Mouse (Mus musculus) liver, embryonic 14.5 days (tissue): ENCODE results near the gene Mre11a. TPM values are rescaled to one million over a fixed set of nuclear protein-coding genes. Genes with fewer than 3 reads are reported as not detected.
A peak's percentile ranks its signal among the peaks of the same experiment; 100 is the strongest.

Experiments
- ATAC-seq: fragments of 200-750 bp; cut with Nextera tagmentation; 2 replicates; pipeline ENCODE4 v1.8.0; 2017; ENCODE audit warnings: moderate number of reproducible peaks, mild to moderate bottlenecking, moderate library complexity; ENCODE audit not compliant: insufficient read depth
- DNase-seq, 3 experiments: peaks; one replicate each; pipeline ENCODE4 v3.0.0-alpha.2; 2012 to 2013; ENCODE audit warnings: low read depth in 3 of 3, low spot score in 3 of 3
- H3K27ac ChIP-seq: fragments of 300-500 bp; sonication (generic); 2 replicates; pipeline ENCODE4 v1.5.1; 2014; ENCODE audit warnings: moderate library complexity, mild to moderate bottlenecking, control low read depth, inconsistent platforms
- H3K27me3 ChIP-seq: fragments of 300-500 bp; sonication (generic); 2 replicates; pipeline ENCODE4 v1.6.1; 2014; ENCODE audit warnings: mild to moderate bottlenecking, low read length, moderate library complexity; ENCODE audit not compliant: control insufficient read depth, insufficient read depth
- H3K36me3 ChIP-seq: fragments of 300-500 bp; sonication (generic); replicated peaks from 2 replicates; pipeline ENCODE4 v1.6.1; 2014; ENCODE audit warnings: low read depth; ENCODE audit not compliant: control insufficient read depth, insufficient read depth
- H3K4me1 ChIP-seq, 2 experiments: fragments of 200-500 bp in 1 of 2; fragments of 300-500 bp in 1 of 2; sonication (generic) in 1 of 2; replicated peaks; 2 replicates each; pipeline ENCODE4 v1.6.1; 2012 to 2014; ENCODE audit warnings: antibody characterized with exemption in 1 of 2, inconsistent platforms in 1 of 2, low read length in 1 of 2; ENCODE audit not compliant: control insufficient read depth in 2 of 2, insufficient read depth in 2 of 2
- H3K4me2 ChIP-seq: fragments of 300-500 bp; sonication (generic); 2 replicates; pipeline ENCODE4 v1.6.1; 2014; ENCODE audit warnings: low read depth, mild to moderate bottlenecking, control low read depth, moderate library complexity
- H3K4me3 ChIP-seq, 2 experiments: fragments of 200-500 bp in 1 of 2; fragments of 300-500 bp in 1 of 2; sonication (generic) in 1 of 2; 2 replicates each; pipeline ENCODE4 v1.5.1; 2012 to 2014; ENCODE audit warnings: low read depth in 2 of 2, low read length in 2 of 2, mild to moderate bottlenecking in 2 of 2, control low read depth in 1 of 2, inconsistent platforms in 1 of 2, moderate library complexity in 1 of 2; ENCODE audit not compliant: insufficient read depth in 1 of 2
- H3K9ac ChIP-seq: fragments of 300-500 bp; sonication (generic); replicated peaks from 2 replicates; pipeline ENCODE4 v1.6.1; 2014; ENCODE audit warnings: mild to moderate bottlenecking, control low read depth, moderate library complexity
- H3K9me3 ChIP-seq: fragments of 300-500 bp; sonication (generic); 2 replicates; pipeline ENCODE4 v1.6.1; 2016; ENCODE audit warnings: low read length, mixed read lengths; ENCODE audit not compliant: control insufficient read depth
- CTCF ChIP-seq: IDR thresholded peaks from 2 replicates; pipeline ENCODE4 v1.5.1; 2016; ENCODE audit warnings: antibody characterized with exemption, low read depth, control low read depth
- EP300 ChIP-seq: IDR thresholded peaks from 2 replicates; pipeline ENCODE4 v1.6.1; 2016; ENCODE audit warnings: antibody characterized with exemption, low read depth
- WGBS: fragments of 180-500 bp; shearing (Covaris S2); extraction: QIAGEN DNeasy Blood & Tissue Kit; methylation state at CpG from one replicate; pipeline ENCODE4 v1.1.7; 2014; ENCODE audit not compliant: insufficient replicate concordance; 5-methylcytosine and 5-hydroxymethylcytosine counted together
- polyA plus RNA-seq, 2 experiments: library from polyadenylated mRNA; depleted of rRNA in 1 of 2; stranded (reverse) in 1 of 2; unstranded in 1 of 2; fragments of >200 nt; fragmentation: Nextera tagmentation in 1 of 2; extraction: Ambion mirVana in 1 of 2; gene quantifications; 2 replicates each; pipeline versions ENCODE4 v1.2.1 to v1.2.3; 2012 to 2014

Gene Mre11a
- polyA plus RNA-seq, 2 experiments = 7.1 to 12.9 TPM

- 18% methylated on average over 7 of the region's 7 CpGs for WGBS
- DNase-seq = peak in 1 of 3 experiments; percentile 15
- Histone ChIP-seq H3K9ac (no peak overlapping the region), H3K9me3 (no peaks in the 10 kb centered on the region), H3K4me1 (no peaks in the 10 kb centered on the region), H3K4me2 (no peak overlapping the region), H3K36me3 (no peaks in the 10 kb centered on the region), H3K27me3 (peaks cover 5% of the 10 kb centered on the region), H3K27ac (no peak overlapping the region), H3K4me3 (no peak overlapping the region)
- TF ChIP-seq EP300 (no peak), CTCF (peak; percentile 68)
- no peak for ATAC-seq
These were observed 82.5 kb downstream of the Mre11a start for GRCm38 (mm10) chr9:14866957-14867356.

DNA sequence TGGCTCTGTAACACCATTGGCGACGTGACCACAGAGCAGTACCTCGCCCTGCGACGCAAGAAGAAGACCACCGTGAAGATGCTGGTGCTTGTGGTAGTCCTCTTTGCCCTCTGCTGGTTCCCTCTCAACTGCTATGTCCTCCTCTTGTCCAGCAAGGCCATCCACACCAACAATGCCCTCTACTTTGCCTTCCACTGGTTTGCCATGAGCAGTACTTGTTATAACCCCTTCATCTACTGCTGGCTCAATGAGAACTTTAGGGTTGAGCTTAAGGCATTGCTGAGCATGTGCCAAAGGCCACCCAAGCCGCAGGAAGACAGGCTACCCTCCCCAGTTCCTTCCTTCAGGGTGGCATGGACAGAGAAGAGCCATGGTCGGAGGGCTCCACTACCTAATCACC lies 83.9 kb downstream of the Mre11a start:
- no peak overlapping the region for H3K27ac ChIP-seq
- WGBS = 66% methylated on average over 8 of the region's 8 CpGs
- no peaks in the 10 kb centered on the region for H3K4me1 ChIP-seq
- H3K27me3 ChIP-seq = no peaks in the 10 kb centered on the region
- H3K4me2 ChIP-seq = no peak overlapping the region
- ATAC-seq = no peak
- no peak overlapping the region for H3K9ac ChIP-seq
- H3K4me3 ChIP-seq = no peak overlapping the region
- TF ChIP-seq CTCF = no peak
- no peak for TF ChIP-seq EP300
- H3K36me3 ChIP-seq = no peaks in the 10 kb centered on the region
- no peak for DNase-seq
- H3K9me3 ChIP-seq = no peaks in the 10 kb centered on the region

- no peaks in the 10 kb centered on the region for H3K9me3 ChIP-seq
- 59% methylated on average over 2 of the region's 2 CpGs for WGBS
- no peak overlapping the region for H3K9ac ChIP-seq
- no peak for DNase-seq
- no peak for ATAC-seq
- no peaks in the 10 kb centered on the region for H3K36me3 ChIP-seq
- H3K27me3 ChIP-seq = no peaks in the 10 kb centered on the region
- H3K4me2 ChIP-seq = no peak overlapping the region
- H3K4me1 ChIP-seq = no peaks in the 10 kb centered on the region
- TF ChIP-seq CTCF (no peak), EP300 (no peak)
- H3K4me3 ChIP-seq = no peak overlapping the region
- no peak overlapping the region for H3K27ac ChIP-seq
These were observed 85.9 kb downstream of the Mre11a start for GRCm38 (mm10) chr9:14870377-14870776.

DNA sequence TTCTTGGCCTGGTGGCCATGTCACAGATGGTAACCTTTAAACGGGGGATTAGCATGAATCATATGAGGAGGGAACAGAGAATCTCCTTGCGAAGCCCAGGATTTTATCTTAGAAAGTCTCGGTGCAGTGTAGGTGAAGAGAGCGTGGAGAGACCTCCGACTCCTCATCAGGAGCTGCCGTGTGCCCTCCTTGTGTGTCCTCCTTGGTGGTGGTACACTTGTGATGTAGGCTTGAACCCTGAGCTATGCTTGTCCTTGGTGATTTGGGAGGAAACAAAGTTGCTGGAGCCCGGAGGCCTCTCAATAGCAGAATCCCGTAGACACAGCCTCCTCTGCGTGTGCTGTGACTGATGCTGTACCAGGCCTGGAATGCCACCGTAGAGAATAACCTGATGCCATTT lies 86.3 kb downstream of the Mre11a start:
- no peak overlapping the region for H3K4me3 ChIP-seq
- WGBS = 75% methylated on average over 10 of the region's 10 CpGs
- no peak for ATAC-seq

DNA sequence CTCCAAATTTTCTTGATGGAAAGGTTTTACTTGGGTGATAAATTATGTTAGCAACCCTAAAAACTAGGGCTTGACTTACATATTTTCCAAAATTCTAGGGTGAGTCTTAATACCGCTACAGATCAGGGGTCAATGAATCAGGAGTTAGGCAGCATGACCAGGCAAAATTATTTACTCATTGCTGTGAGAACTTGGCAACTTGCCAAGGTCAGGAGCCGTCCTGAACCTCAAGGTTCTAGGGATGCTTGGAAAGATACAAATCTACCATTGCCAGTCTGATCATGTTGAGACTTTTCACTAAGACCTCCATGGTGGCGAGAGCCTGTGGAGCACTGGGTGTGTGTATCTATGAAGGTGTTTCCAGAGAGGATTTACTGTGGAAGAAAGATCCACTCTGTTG lies 87.1 kb downstream of the Mre11a start:
- H3K9ac ChIP-seq = no peak overlapping the region
- H3K9me3 ChIP-seq = no peaks in the 10 kb centered on the region
- H3K4me2 ChIP-seq = no peak overlapping the region
- WGBS = 49% methylated on average over 3 of the region's 3 CpGs
- no peak overlapping the region for H3K27ac ChIP-seq
- no peak for ATAC-seq
- no peak for DNase-seq
- TF ChIP-seq CTCF (no peak), EP300 (no peak)
- no peaks in the 10 kb centered on the region for H3K4me1 ChIP-seq
- no peaks in the 10 kb centered on the region for H3K27me3 ChIP-seq
- no peaks in the 10 kb centered on the region for H3K36me3 ChIP-seq
- H3K4me3 ChIP-seq = no peak overlapping the region

More for the DNA sequence above, 86.3 kb downstream of the Mre11a start:
- H3K4me1 ChIP-seq = no peaks in the 10 kb centered on the region
- H3K4me2 ChIP-seq = no peak overlapping the region
- no peaks in the 10 kb centered on the region for H3K36me3 ChIP-seq
- no peak overlapping the region for H3K9ac ChIP-seq
- no peak for DNase-seq
- TF ChIP-seq CTCF (no peak), EP300 (no peak)
- H3K9me3 ChIP-seq = no peaks in the 10 kb centered on the region
- H3K27ac ChIP-seq = no peak overlapping the region
- H3K27me3 ChIP-seq = no peaks in the 10 kb centered on the region
